Mouse (Mus musculus): ENCODE data around the gene Dcbld2. TPM values are rescaled to one million over a fixed set of nuclear protein-coding genes. Genes with fewer than 3 reads are reported as not detected.
A peak's percentile ranks its signal among the peaks of the same experiment; 100 is the strongest.

Dcbld2 gene
- total and polyA plus RNA-seq, 3 experiments = 2.2 to 3.7 (median 3.3) TPM

GRCm38 (mm10) chr16:58474875-58475274, 66.6 kb downstream of the Dcbld2 start:
- Histone ChIP-seq H3K4me2 (ENCODE audit: insufficient read depth, low read depth, poor library complexity, severe bottlenecking) (no peak overlapping the region), H3K79me2 (replicated peaks; ENCODE audit: control insufficient read depth, extremely low read depth, insufficient read depth, poor library complexity, severe bottlenecking) (peaks cover 26% of the 10 kb centered on the region), H3K36me3 (replicated peaks in 1 of 2; ENCODE audit: control insufficient read depth in 1 of 2, insufficient read depth in 1 of 2, low read length in 1 of 2) (peaks cover 80 to 98% of the 10 kb centered on the region in 2 experiments), H3K4me1 (ENCODE audit: control insufficient read depth in 1 of 2, insufficient read depth in 2 of 2) (peaks cover 12 to 75% of the 10 kb centered on the region in 2 experiments), H3K9ac (ENCODE audit: insufficient read depth, low read depth) (no peak overlapping the region), H3K27me3 (replicated peaks) (no peaks in the 10 kb centered on the region), H3K9me3 (replicated peaks; ENCODE audit: low read length) (peaks cover 21% of the 10 kb centered on the region), H3K27ac (ENCODE audit: insufficient read depth, low read depth) (peak overlapping the region; percentile 8), H3K4me3 (replicated peaks in 1 of 3; ENCODE audit: low read depth in 2 of 3, low read length in 2 of 3, poor library complexity in 1 of 3) (no peak overlapping the region)
- dilution Hi-C loops (cut with MboI; ENCODE audit: extremely low pct_ligation_motif_present, extremely low pct_unique_long_range_greater_than_20kb, low sequenced_read_pairs) = no loop called here
- TF ChIP-seq E2F4 (IDR thresholded peaks at IDR 0.05; ENCODE audit: insufficient replicate concordance, low read depth, low read length) (no peak), CHD2 (IDR thresholded peaks at IDR 0.05; ENCODE audit: low read length) (no peak), PAX5 (IDR thresholded peaks at IDR 0.05; ENCODE audit: low read length) (no peak), POLR2A (IDR thresholded peaks at IDR 0.05; ENCODE audit: low read depth, low read length) (no peak), POLR2AphosphoS2 (IDR thresholded peaks at IDR 0.05; ENCODE audit: low read depth, low read length) (no peak), RCOR1 (conservative IDR thresholded peaks at IDR 0.05; ENCODE audit: low read depth, low read length) (no peak), JUND (conservative IDR thresholded peaks at IDR 0.05; ENCODE audit: low read depth, low read length) (no peak)
- no peak for DNase-seq (ENCODE audit: extremely low read depth)
- in situ Hi-C loops (cut with MboI; ENCODE audit: low pct_ligation_motif_present, low pct_unique_long_range_greater_than_20kb, low sequenced_read_pairs) = no loop called here

GRCm38 (mm10) chr16:58475544-58476154, 67.4 kb downstream of the Dcbld2 start:
- dilution Hi-C loops (cut with MboI; ENCODE audit: extremely low pct_ligation_motif_present, extremely low pct_unique_long_range_greater_than_20kb, low sequenced_read_pairs) = no loop called here
- H3K27me3 ChIP-seq (replicated peaks) = no peaks in the 10 kb centered on the region
- in situ Hi-C loops (cut with MboI; ENCODE audit: low pct_ligation_motif_present, low pct_unique_long_range_greater_than_20kb, low sequenced_read_pairs) = no loop called here
- H3K9me3 ChIP-seq (replicated peaks; ENCODE audit: low read length) = peaks cover 21% of the 10 kb centered on the region
- peaks cover 79 to 98% of the 10 kb centered on the region in 2 experiments for H3K36me3 ChIP-seq (replicated peaks in 1 of 2; ENCODE audit: control insufficient read depth in 1 of 2, insufficient read depth in 1 of 2, low read length in 1 of 2)
- DNase-seq (ENCODE audit: extremely low read depth) = peak; percentile 57
- peak overlapping the region; percentile 52 for H3K27ac ChIP-seq (ENCODE audit: insufficient read depth, low read depth)
- TF ChIP-seq ETS1 (conservative IDR thresholded peaks at IDR 0.05; ENCODE audit: low read depth, low read length) (peak; percentile 72), EP300 (IDR thresholded peaks at IDR 0.05; ENCODE audit: low read length) (peak; percentile 80; the same call in 1 of the 2 replicates), JUN (IDR thresholded peaks at IDR 0.05; ENCODE audit: insufficient read depth, low read depth, low read length) (peak; percentile 80), JUND (conservative IDR thresholded peaks at IDR 0.05; ENCODE audit: low read depth, low read length) (peak; percentile 94), ELF1 (IDR thresholded peaks at IDR 0.05; ENCODE audit: low read depth, low read length) (no peak), MAFK (IDR thresholded peaks at IDR 0.05; ENCODE audit: insufficient replicate concordance, low read length) (peak; percentile 48)
- H3K4me1 ChIP-seq (ENCODE audit: control insufficient read depth in 1 of 2, insufficient read depth in 2 of 2) = peaks cover 14 to 76% of the 10 kb centered on the region in 2 experiments
- H3K9ac ChIP-seq (ENCODE audit: insufficient read depth, low read depth) = 0 out of 2 replicates have a peak overlapping the region, but pooled peaks have one; percentile 7
- H3K4me3 ChIP-seq (replicated peaks in 1 of 3; ENCODE audit: low read depth in 2 of 3, low read length in 2 of 3, poor library complexity in 1 of 3) = no peak overlapping the region
- peaks cover 28% of the 10 kb centered on the region for H3K79me2 ChIP-seq (replicated peaks; ENCODE audit: control insufficient read depth, extremely low read depth, insufficient read depth, poor library complexity, severe bottlenecking)
- H3K4me2 ChIP-seq (ENCODE audit: insufficient read depth, low read depth, poor library complexity, severe bottlenecking) = no peak overlapping the region

- H3K79me2 ChIP-seq (replicated peaks; ENCODE audit: control insufficient read depth, extremely low read depth, insufficient read depth, poor library complexity, severe bottlenecking) = peaks cover 24% of the 10 kb centered on the region
- no peak for DNase-seq (ENCODE audit: extremely low read depth)
- no peak overlapping the region for H3K4me3 ChIP-seq (replicated peaks in 1 of 3; ENCODE audit: low read depth in 2 of 3, low read length in 2 of 3, poor library complexity in 1 of 3)
- H3K27me3 ChIP-seq (replicated peaks) = no peaks in the 10 kb centered on the region
- H3K27ac ChIP-seq (ENCODE audit: insufficient read depth, low read depth) = peak overlapping the region; percentile 73
- dilution Hi-C loops (cut with MboI; ENCODE audit: extremely low pct_ligation_motif_present, extremely low pct_unique_long_range_greater_than_20kb, low sequenced_read_pairs) (no loop called here), in situ Hi-C loops (cut with MboI; ENCODE audit: low pct_ligation_motif_present, low pct_unique_long_range_greater_than_20kb, low sequenced_read_pairs) (no loop called here)
- no peak overlapping the region for H3K4me2 ChIP-seq (ENCODE audit: insufficient read depth, low read depth, poor library complexity, severe bottlenecking)
- H3K4me1 ChIP-seq (ENCODE audit: control insufficient read depth in 1 of 2, insufficient read depth in 2 of 2) = peaks cover 19 to 79% of the 10 kb centered on the region in 2 experiments
- H3K9ac ChIP-seq (ENCODE audit: insufficient read depth, low read depth) = 0 out of 2 replicates have a peak overlapping the region, but pooled peaks have one; percentile 7
- TF ChIP-seq ELF1 (IDR thresholded peaks at IDR 0.05; ENCODE audit: low read depth, low read length) (peak; percentile 62; the same call in 1 of the 2 replicates), PAX5 (IDR thresholded peaks at IDR 0.05; ENCODE audit: low read length) (no peak), ZMIZ1 (IDR thresholded peaks at IDR 0.05; ENCODE audit: low read depth, low read length) (no peak), TCF12 (IDR thresholded peaks at IDR 0.05; ENCODE audit: low read depth, low read length) (no peak), POLR2AphosphoS2 (IDR thresholded peaks at IDR 0.05; ENCODE audit: low read depth, low read length) (peak; percentile 77; the same call in 1 of the 2 replicates), ZKSCAN1 (IDR thresholded peaks at IDR 0.05; ENCODE audit: borderline replicate concordance, low read depth, low read length) (no peak)
- peaks cover 21% of the 10 kb centered on the region for H3K9me3 ChIP-seq (replicated peaks; ENCODE audit: low read length)
- H3K36me3 ChIP-seq (replicated peaks in 1 of 2; ENCODE audit: control insufficient read depth in 1 of 2, insufficient read depth in 1 of 2, low read length in 1 of 2) = peaks cover 75 to 94% of the 10 kb centered on the region in 2 experiments
Observed at GRCm38 (mm10) chr16:58476363-58476762, 68.1 kb downstream of the Dcbld2 start.
